In genomic region chr8:107115008-107115320, GRCm38 (mm10) we compare ENCODE assay signal across 9 mouse cellular contexts. TPM values are rescaled to one million over a fixed set of nuclear protein-coding genes. Genes with fewer than 3 reads are reported as not detected.
DNase-seq lines count a peak whose midpoint lies in the region; ATAC-seq and TF ChIP-seq lines count a peak whose summit lies in the region.
"Had no signal": no experiment of that assay in that cellular context is flagged by ENCODE, and none has a peak within 500 bp of the region (broad histone marks: within the 10 kb centered on the region; RNA-seq: fewer than 3 reads in every experiment).

No protein-coding gene starts in this region.

- H3K27ac ChIP-seq in kidney, postnatal 0 days, result peak overlapping the region; percentile 80
- no peak overlapping the region for H3K27ac ChIP-seq in ES-E14 (ENCODE audit: insufficient read depth, low read depth, low read length, poor library complexity, severe bottlenecking)
- H3K27ac ChIP-seq in brown adipose tissue, adult 24 weeks (replicated peaks; ENCODE audit: low read depth, low read length), result peak overlapping the region; percentile 16
- no peak overlapping the region for H3K27ac ChIP-seq in liver, embryonic 12.5 days

- peak overlapping the region; percentile 48 for H3K9ac ChIP-seq in kidney, postnatal 0 days (ENCODE audit: low read depth, low read length)
- H3K9ac ChIP-seq in ES-E14 (ENCODE audit: insufficient read depth, low read depth, low read length, poor library complexity, severe bottlenecking), result 0 out of 2 replicates have a peak overlapping the region, but pooled peaks have one; percentile 25
- H3K9ac ChIP-seq in liver, embryonic 12.5 days, result no peak overlapping the region

- no peaks in the 10 kb centered on the region for H3K27me3 ChIP-seq in kidney, postnatal 0 days (ENCODE audit: insufficient read depth, low read length)
- H3K27me3 ChIP-seq in liver, embryonic 12.5 days (replicated peaks), result no peaks in the 10 kb centered on the region
- H3K27me3 ChIP-seq: Patski had no signal

- no peak for TF ChIP-seq CTCF in kidney, postnatal 0 days (IDR thresholded peaks at IDR 0.05; ENCODE audit: low read depth)

- no peak for DNase-seq in kidney, postnatal 0 days (ENCODE audit: low spot score)
- DNase-seq in kidney, postnatal 14 days, result no peak
- DNase-seq in ES-E14 (ENCODE audit: low read depth, low spot score), result no peak
- no peak for DNase-seq in gastrocnemius, adult 18-20 months (ENCODE audit: low spot score)
- DNase-seq in ovary, postnatal 14 days (ENCODE audit: low spot score), result no peak

- 17% methylated on average over 10 of the region's 10 CpGs for WGBS in kidney, postnatal 0 days
- 40% methylated on average over 10 of the region's 10 CpGs for WGBS in liver, embryonic 12.5 days (ENCODE audit: insufficient replicate concordance)

- peak overlapping the region; percentile 23; the same call in 1 of the 2 replicates for H3K4me2 ChIP-seq in kidney, postnatal 0 days (ENCODE audit: low read length)
- H3K4me2 ChIP-seq in liver, embryonic 12.5 days, result peak overlapping the region; percentile 38

- in situ Hi-C loops in ES-E14 (cut with MboI; ENCODE audit: low sequenced_read_pairs in 2 of 2, unreplicated experiment in 2 of 2), result loop anchor here in 1 of 2 experiments (25.0 kb wide), 1 partner anchor 197 kb away; no protein-coding TSS in a partner anchor

- no peaks in the 10 kb centered on the region for H3K9me3 ChIP-seq in kidney, postnatal 0 days (replicated peaks; ENCODE audit: low read length)
- H3K9me3 ChIP-seq in ES-E14 (ENCODE audit: control insufficient read depth, insufficient read depth, low read depth, low read length), result no peaks in the 10 kb centered on the region
- H3K9me3 ChIP-seq in liver, embryonic 12.5 days (replicated peaks), result no peaks in the 10 kb centered on the region

- H3K4me3 ChIP-seq in kidney, postnatal 0 days (replicated peaks; ENCODE audit: low read depth, low read length), result 0 out of 2 replicates have a peak overlapping the region, but pooled peaks have one; percentile 2
- H3K4me3 ChIP-seq in ES-E14 (ENCODE audit: insufficient read depth in 1 of 2, low read depth in 1 of 2, low read length in 2 of 2, poor library complexity in 1 of 2, severe bottlenecking in 1 of 2), result 0 out of 4 replicates have a peak overlapping the region, but pooled peaks of 1 of the 2 experiments have one; percentile 9
- H3K4me3 ChIP-seq in brown adipose tissue, adult 24 weeks (ENCODE audit: insufficient read depth, low read depth, low read length), result peak overlapping the region; percentile 7
- no peak overlapping the region for H3K4me3 ChIP-seq in liver, embryonic 12.5 days

- no peaks in the 10 kb centered on the region for H3K36me3 ChIP-seq in kidney, postnatal 0 days (ENCODE audit: insufficient read depth, low read length)
- H3K36me3 ChIP-seq in ES-E14 (ENCODE audit: control insufficient read depth, insufficient read depth, low read length, poor library complexity, severe bottlenecking), result no peaks in the 10 kb centered on the region
- H3K36me3 ChIP-seq in liver, embryonic 12.5 days, result no peaks in the 10 kb centered on the region

- H3K4me1 ChIP-seq in kidney, postnatal 0 days (replicated peaks; ENCODE audit: insufficient read depth, low read length), result peaks cover 21% of the 10 kb centered on the region; the same call in 1 of the 2 replicates
- H3K4me1 ChIP-seq in ES-E14 (ENCODE audit: control insufficient read depth in 2 of 2, insufficient read depth in 2 of 2, low read length in 2 of 2, poor library complexity in 1 of 2), result peaks cover 0 to 14% of the 10 kb centered on the region in 2 experiments; a peak in 1 of 4 replicates
- peaks cover 10% of the 10 kb centered on the region; the same call in 1 of the 2 replicates for H3K4me1 ChIP-seq in brown adipose tissue, adult 24 weeks (ENCODE audit: control insufficient read depth, insufficient read depth, insufficient read length, low read length)
- peaks cover 22% of the 10 kb centered on the region for H3K4me1 ChIP-seq in liver, embryonic 12.5 days

- ATAC-seq in kidney, postnatal 0 days (replicated peaks; ENCODE audit: low FRiP score, low read depth), result no peak
- no peak; the same call in 1 of the 2 replicates for ATAC-seq in liver, embryonic 12.5 days
- ATAC-seq: Patski had no signal

TF ChIP-seq in ES-E14, 5 proteins besides CTCF, POLR2A, EP300 and RAD21:
- TF ChIP-seq ZC3H11A (IDR thresholded peaks at IDR 0.05; ENCODE audit: borderline replicate concordance, low read depth, low read length), result no peak
- TF ChIP-seq CHD2 (IDR thresholded peaks at IDR 0.05; ENCODE audit: low read depth, low read length), result no peak
- TF ChIP-seq MAFK (IDR thresholded peaks at IDR 0.05; ENCODE audit: insufficient read depth, low read depth, low read length), result no peak
- TF ChIP-seq ZNF384 (IDR thresholded peaks at IDR 0.05; ENCODE audit: low read depth, low read length), result no peak
- TF ChIP-seq HCFC1 (IDR thresholded peaks at IDR 0.05; ENCODE audit: borderline replicate concordance, insufficient read depth, low read length), result no peak
TF ChIP-seq in ES-E14: peak in this region for 0.

RNA-seq across cellular contexts. Expression of gene Terf2, which starts 18.6 kb away (rescaled TPM):
- polyA plus RNA-seq in kidney, postnatal 0 days (2015; fragmentation: Nextera tagmentation; extraction: Ambion mirVana), result 17.4 and 18.2 TPM in 2 replicates
- 13.9 and 14.1 TPM in 2 replicates for total RNA-seq in ES-E14 (2012; rRNA removed)
- polyA plus RNA-seq in brown adipose tissue, adult 24 weeks (2012; ENCODE audit: insufficient read depth, insufficient read length, missing spikeins), result 6.7 and 9.0 TPM in 2 replicates
- 9.2 and 11.5 TPM in 2 replicates for polyA plus RNA-seq in liver, embryonic 12.5 days (2016; fragmentation: Nextera tagmentation; extraction: Ambion mirVana)
- 10 to 100 TPM; 11.5 to 13.9 TPM for total RNA-seq in gastrocnemius, adult 18-20 months (2021)

RNA-seq across cellular contexts. Expression of gene Cyb5b, which starts 35.5 kb away (rescaled TPM):
- polyA plus RNA-seq in kidney, postnatal 0 days (2015; fragmentation: Nextera tagmentation; extraction: Ambion mirVana), result 116 and 126 TPM in 2 replicates
- 27.8 and 44.9 TPM in 2 replicates for total RNA-seq in ES-E14 (2012; rRNA removed)
- polyA plus RNA-seq in brown adipose tissue, adult 24 weeks (2012; ENCODE audit: insufficient read depth, insufficient read length, missing spikeins), result 177 and 294 TPM in 2 replicates
- polyA plus RNA-seq in liver, embryonic 12.5 days (2016; fragmentation: Nextera tagmentation; extraction: Ambion mirVana), result 51.8 and 52.5 TPM in 2 replicates
- total RNA-seq in gastrocnemius, adult 18-20 months (2021), result 10 to 100 TPM; 33.2 to 38.3 TPM

RNA-seq across cellular contexts. Expression of gene Tmed6, which starts 49.5 kb away (rescaled TPM):
- 52.9 and 55.6 TPM in 2 replicates for polyA plus RNA-seq in kidney, postnatal 0 days (2015; fragmentation: Nextera tagmentation; extraction: Ambion mirVana)
- 0.27 and 0.48 TPM in 2 replicates for total RNA-seq in ES-E14 (2012; rRNA removed)
- not detected in 2 replicates for polyA plus RNA-seq in brown adipose tissue, adult 24 weeks (2012; ENCODE audit: insufficient read depth, insufficient read length, missing spikeins)
- 5.6 and 5.7 TPM in 2 replicates for polyA plus RNA-seq in liver, embryonic 12.5 days (2016; fragmentation: Nextera tagmentation; extraction: Ambion mirVana)
- not detected for total RNA-seq in gastrocnemius, adult 18-20 months (2021)
- polyA plus RNA-seq: cortical plate, adult 2 months had no signal

RNA-seq across cellular contexts. Expression of gene Nip7, which starts 58.3 kb away (rescaled TPM):
- polyA plus RNA-seq in kidney, postnatal 0 days (2015; fragmentation: Nextera tagmentation; extraction: Ambion mirVana), result 79.3 and 80.7 TPM in 2 replicates
- total RNA-seq in ES-E14 (2012; rRNA removed), result 169 and 189 TPM in 2 replicates
- polyA plus RNA-seq in brown adipose tissue, adult 24 weeks (2012; ENCODE audit: insufficient read depth, insufficient read length, missing spikeins), result 21.5 and 22.2 TPM in 2 replicates
- polyA plus RNA-seq in liver, embryonic 12.5 days (2016; fragmentation: Nextera tagmentation; extraction: Ambion mirVana), result 83.4 and 83.8 TPM in 2 replicates
- 10 to 100 TPM; 16.5 to 18.0 TPM for total RNA-seq in gastrocnemius, adult 18-20 months (2021)

RNA-seq across cellular contexts. Expression of gene Cog8, which starts 58.5 kb away (rescaled TPM):
- polyA plus RNA-seq in kidney, postnatal 0 days (2015; fragmentation: Nextera tagmentation; extraction: Ambion mirVana), result 32.3 and 33.1 TPM in 2 replicates
- 37.8 and 39.1 TPM in 2 replicates for total RNA-seq in ES-E14 (2012; rRNA removed)
- polyA plus RNA-seq in brown adipose tissue, adult 24 weeks (2012; ENCODE audit: insufficient read depth, insufficient read length, missing spikeins), result 12.9 and 22.0 TPM in 2 replicates
- polyA plus RNA-seq in liver, embryonic 12.5 days (2016; fragmentation: Nextera tagmentation; extraction: Ambion mirVana), result 31.2 and 32.2 TPM in 2 replicates
- total RNA-seq in gastrocnemius, adult 18-20 months (2021), result 10 to 100 TPM; 18.0 to 18.2 TPM

Comparison
In these comparisons a context has a peak if more than half of its experiments do, and no peak if none do; other contexts are left out.
1. H3K27ac ChIP-seq: peak in kidney, postnatal 0 days (single experiment) and brown adipose tissue, adult 24 weeks (single experiment); none in ES-E14 (single experiment) and liver, embryonic 12.5 days (single experiment).